Mouse (Mus musculus) midbrain, postnatal 0 days (tissue): ENCODE measurements around the gene Ercc4. TPM values are rescaled to one million over a fixed set of nuclear protein-coding genes. Genes with fewer than 3 reads are reported as not detected.
A peak's percentile ranks its signal among the peaks of the same experiment; 100 is the strongest.

Source experiments
- ATAC-seq: fragments of 200-750 bp; cut with Nextera tagmentation; 2 replicates; pipeline ENCODE4 v1.8.0; 2017; ENCODE audit warnings: moderate number of reproducible peaks, mild to moderate bottlenecking, moderate TSS enrichment, moderate library complexity; ENCODE audit not compliant: low FRiP score
- DNase-seq: peaks from one replicate; pipeline ENCODE4 v3.0.0-alpha.2; 2015; ENCODE audit warnings: low spot score
- H3K27ac ChIP-seq: fragments of 300-500 bp; sonication (generic); 2 replicates; pipeline ENCODE4 v1.5.1; 2014; ENCODE audit warnings: low read depth, mild to moderate bottlenecking, low read length, mixed read lengths
- H3K27me3 ChIP-seq: fragments of 300-500 bp; sonication (generic); 2 replicates; pipeline ENCODE4 v1.6.1; 2014; ENCODE audit warnings: low read length, control low read depth, mixed read lengths; ENCODE audit not compliant: insufficient read depth
- H3K36me3 ChIP-seq: fragments of 300-500 bp; sonication (generic); 2 replicates; pipeline ENCODE4 v1.6.1; 2014; ENCODE audit warnings: low read length, control low read depth, mixed read lengths; ENCODE audit not compliant: insufficient read depth
- H3K4me1 ChIP-seq: fragments of 300-500 bp; sonication (generic); 2 replicates; pipeline ENCODE4 v1.6.1; 2014; ENCODE audit warnings: mild to moderate bottlenecking, control low read depth, antibody characterized with exemption, low read length, mixed read lengths; ENCODE audit not compliant: insufficient read depth
- H3K4me2 ChIP-seq: fragments of 300-500 bp; sonication (generic); 2 replicates; pipeline ENCODE4 v1.6.1; 2014; ENCODE audit warnings: low read depth, mild to moderate bottlenecking, low read length, mixed read lengths; ENCODE audit not compliant: poor library complexity, severe bottlenecking
- H3K4me3 ChIP-seq: fragments of 300-500 bp; sonication (generic); 2 replicates; pipeline ENCODE4 v1.5.1; 2014; ENCODE audit warnings: low read depth, mild to moderate bottlenecking, low read length, moderate library complexity
- H3K9ac ChIP-seq: fragments of 300-500 bp; sonication (generic); replicated peaks from 2 replicates; pipeline ENCODE4 v1.6.1; 2014; ENCODE audit warnings: mild to moderate bottlenecking, low read length, moderate library complexity, mixed read lengths; ENCODE audit not compliant: poor library complexity, severe bottlenecking
- H3K9me3 ChIP-seq: fragments of 300-500 bp; sonication (generic); 2 replicates; pipeline ENCODE4 v1.6.1; 2016; ENCODE audit warnings: low read length, control low read depth
- CTCF ChIP-seq: IDR thresholded peaks from 2 replicates; pipeline ENCODE4 v1.5.1; 2016; ENCODE audit warnings: antibody characterized with exemption, mild to moderate bottlenecking
- WGBS: fragments of 180-500 bp; shearing (Covaris S2); extraction: QIAGEN DNeasy Blood & Tissue Kit; methylation state at CpG from one replicate; pipeline ENCODE4 v1.1.7; 2014; 5-methylcytosine and 5-hydroxymethylcytosine counted together
- polyA plus RNA-seq: library from polyadenylated mRNA; unstranded; fragments of >200 nt; fragmentation: Nextera tagmentation; extraction: Ambion mirVana; gene quantifications from 2 replicates; pipeline ENCODE4 v1.2.1, GENCODE M21; 2015
- total RNA-seq: library from RNA; depleted of rRNA; stranded (reverse); fragments of >200 nt; gene quantifications from 2 replicates; pipeline ENCODE4 v1.2.3, GENCODE M21; 2014

Gene Ercc4
- total and polyA plus RNA-seq, 2 experiments from 2014 or later = 15.3 to 23.4 TPM

DNA sequence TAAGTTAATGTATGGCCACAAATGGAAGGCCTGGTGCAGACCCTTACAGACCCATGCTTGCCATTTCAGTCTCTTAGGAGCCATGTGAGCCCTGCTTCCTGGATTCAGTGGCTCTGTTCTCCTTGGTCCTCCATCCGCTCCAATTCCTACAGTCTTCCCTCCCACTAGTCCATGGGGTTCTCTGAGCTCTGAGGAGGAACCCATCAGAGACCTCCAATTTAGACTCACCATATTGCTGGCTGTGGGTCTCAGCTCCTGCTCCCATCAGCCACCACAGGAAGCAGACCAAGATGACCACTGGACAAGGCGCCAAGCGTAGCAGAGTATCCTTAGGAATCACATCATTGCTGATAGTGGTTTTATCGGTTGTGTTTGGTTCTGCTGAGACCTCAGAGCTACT lies 43.7 kb downstream of the Ercc4 start:
- DNase-seq = no peak
- Histone ChIP-seq H3K27me3 (no peaks in the 10 kb centered on the region), H3K36me3 (peaks cover 11% of the 10 kb centered on the region), H3K9me3 (no peaks in the 10 kb centered on the region), H3K27ac (no peak overlapping the region), H3K9ac (no peak overlapping the region), H3K4me2 (no peak overlapping the region), H3K4me1 (no peaks in the 10 kb centered on the region), H3K4me3 (no peak overlapping the region)
- no peak for ATAC-seq
- WGBS = 96% methylated on average over 4 of the region's 4 CpGs
- no peak for TF ChIP-seq CTCF

DNA sequence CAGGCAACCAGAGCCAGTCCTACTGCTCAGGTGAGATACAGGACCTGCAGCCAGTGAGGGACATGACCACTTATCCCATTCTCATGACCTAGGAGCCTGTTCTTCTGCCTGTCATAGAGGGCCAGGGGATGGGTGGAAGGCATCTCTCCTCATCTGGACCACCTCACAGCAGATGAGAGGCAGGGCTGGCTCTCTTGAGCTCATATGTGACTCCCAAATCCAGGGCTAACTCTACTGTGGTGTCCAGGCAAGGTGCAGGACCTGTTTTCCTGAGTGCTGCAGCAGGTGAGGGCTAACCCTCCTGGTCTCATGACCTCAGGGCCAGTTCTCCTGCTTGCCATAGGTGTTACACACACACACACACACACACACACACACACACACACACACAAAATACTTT lies 44.9 kb downstream of the Ercc4 start:
- no peaks in the 10 kb centered on the region for H3K9me3 ChIP-seq
- H3K27me3 ChIP-seq = no peaks in the 10 kb centered on the region

DNA sequence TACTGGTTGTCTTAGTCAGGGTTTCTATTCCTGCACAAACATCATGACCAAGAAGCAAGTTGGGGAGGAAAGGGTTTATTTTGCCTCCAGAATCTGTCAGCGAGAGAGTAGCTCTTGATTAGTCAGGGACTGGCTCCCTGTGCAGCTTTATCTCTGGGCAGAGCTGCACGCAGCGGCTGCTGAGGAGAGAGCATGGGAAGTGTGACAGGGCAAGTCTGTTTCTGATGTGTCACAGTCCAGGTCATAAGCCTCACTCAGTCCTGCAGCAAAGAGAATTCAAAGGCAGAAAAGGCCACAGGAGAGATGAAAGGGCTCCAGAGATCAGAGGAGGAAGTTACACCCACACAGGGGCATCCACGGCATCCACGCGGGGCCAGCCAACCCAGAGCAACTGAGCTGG lies 47.8 kb downstream of the Ercc4 start:
- peaks cover 5% of the 10 kb centered on the region; the same call in 1 of the 2 replicates for H3K4me1 ChIP-seq
- H3K36me3 ChIP-seq = no peaks in the 10 kb centered on the region
- H3K4me3 ChIP-seq = no peak overlapping the region
- TF ChIP-seq CTCF = no peak
- H3K4me2 ChIP-seq = no peak overlapping the region
- ATAC-seq (no peak), DNase-seq (no peak)
- H3K9me3 ChIP-seq = no peaks in the 10 kb centered on the region
- no peaks in the 10 kb centered on the region for H3K27me3 ChIP-seq
- 26% methylated on average over 6 of the region's 6 CpGs for WGBS
- H3K9ac ChIP-seq = no peak overlapping the region
- H3K27ac ChIP-seq = no peak overlapping the region

More for the DNA sequence above, 44.9 kb downstream of the Ercc4 start:
- no peak for DNase-seq
- no peak for TF ChIP-seq CTCF
- Histone ChIP-seq H3K27ac (no peak overlapping the region), H3K36me3 (peaks cover 5% of the 10 kb centered on the region; the same call in 1 of the 2 replicates), H3K4me1 (peaks cover 2% of the 10 kb centered on the region; the same call in 1 of the 2 replicates), H3K4me3 (no peak overlapping the region), H3K9ac (no peak overlapping the region), H3K4me2 (no peak overlapping the region)
- no peak for ATAC-seq

GRCm38 (mm10) chr16:13158153-13158670 lies 48.7 kb downstream of the Ercc4 start:
- no peaks in the 10 kb centered on the region for H3K27me3 ChIP-seq
- peak; percentile 28 for TF ChIP-seq CTCF
- WGBS = 63% methylated on average over 3 of the region's 3 CpGs

GRCm38 (mm10) chr16:13158906-13159889 lies 49.7 kb downstream of the Ercc4 start:
- DNase-seq = peak; percentile 61
- Histone ChIP-seq H3K4me1 (peaks cover 5% of the 10 kb centered on the region; the same call in 1 of the 2 replicates), H3K27me3 (no peaks in the 10 kb centered on the region), H3K9ac (0 out of 2 replicates have a peak overlapping the region, but pooled peaks have one; percentile 24), H3K27ac (peak overlapping the region; percentile 68), H3K4me3 (no peak overlapping the region), H3K36me3 (no peaks in the 10 kb centered on the region), H3K4me2 (peak overlapping the region; percentile 46), H3K9me3 (no peaks in the 10 kb centered on the region)
- ATAC-seq = peak; percentile 57
- WGBS = 27% methylated on average over 13 of the region's 13 CpGs
- no peak for TF ChIP-seq CTCF

More at GRCm38 (mm10) chr16:13158153-13158670, 48.7 kb downstream of the Ercc4 start:
- Histone ChIP-seq H3K4me2 (no peak overlapping the region), H3K36me3 (no peaks in the 10 kb centered on the region), H3K9ac (no peak overlapping the region), H3K4me3 (no peak overlapping the region), H3K4me1 (peaks cover 5% of the 10 kb centered on the region; the same call in 1 of the 2 replicates), H3K27ac (peak overlapping the region; percentile 66; the same call in 1 of the 2 replicates), H3K9me3 (no peaks in the 10 kb centered on the region)
- ATAC-seq = no peak
- no peak for DNase-seq
